Mouse (Mus musculus) testis, adult 2 months (tissue): Measurements from ENCODE around the gene Gpr174.
"Not testable (repeated sequence)": the region's sequence is repeated elsewhere in the genome, so short reads cannot be mapped to it uniquely, and the experiment has no call there.

Experiments used
- CTCF ChIP-seq: fragments of 200-500 bp; IDR thresholded peaks from 2 replicates; pipeline ENCODE4 v1.5.1; 2012; ENCODE audit warnings: low read depth, mild to moderate bottlenecking, inconsistent platforms, low read length, moderate library complexity; ENCODE audit not compliant: control insufficient read depth, insufficient read depth, insufficient replicate concordance
- POLR2A ChIP-seq: fragments of 200-500 bp; IDR thresholded peaks from 2 replicates; pipeline ENCODE4 v1.6.1; 2012; ENCODE audit warnings: low read depth, mild to moderate bottlenecking, inconsistent platforms, low read length, moderate library complexity; ENCODE audit not compliant: control insufficient read depth

- not testable (repeated sequence) for TF ChIP-seq CTCF, POLR2A
Measured at GRCm38 (mm10) chrX:107297861-107298260, 42.2 kb downstream of the Gpr174 start.
